Mouse (Mus musculus) lung, postnatal 0 days (tissue): ENCODE results near the gene Slc44a5. TPM values are rescaled to one million over a fixed set of nuclear protein-coding genes. Genes with fewer than 3 reads are reported as not detected.
"Not testable (repeated sequence)": the region's sequence is repeated elsewhere in the genome, so short reads cannot be mapped to it uniquely, and the experiment has no call there.

Experiments used
- ATAC-seq: fragments of 200-750 bp; cut with Nextera tagmentation; 2 replicates; pipeline ENCODE4 v1.8.0; 2017; ENCODE audit warnings: moderate library complexity
- DNase-seq: peaks from one replicate; pipeline ENCODE4 v3.0.0-alpha.2; 2016; ENCODE audit warnings: low spot score
- H3K27ac ChIP-seq: fragments of 300-500 bp; sonication (generic); 2 replicates; pipeline ENCODE4 v1.5.1; 2014; ENCODE audit warnings: antibody characterized with exemption, mild to moderate bottlenecking, low read length, mixed read lengths
- H3K27me3 ChIP-seq: fragments of 300-500 bp; sonication (generic); replicated peaks from 2 replicates; pipeline ENCODE4 v1.6.1; 2014; ENCODE audit warnings: low read length, mixed read lengths; ENCODE audit not compliant: insufficient read depth
- H3K36me3 ChIP-seq: fragments of 300-500 bp; sonication (generic); 2 replicates; pipeline ENCODE4 v1.6.1; 2014; ENCODE audit warnings: low read length, mixed read lengths; ENCODE audit not compliant: insufficient read depth
- H3K4me1 ChIP-seq: fragments of 300-500 bp; sonication (generic); 2 replicates; pipeline ENCODE4 v1.6.1; 2014; ENCODE audit warnings: antibody characterized with exemption, low read depth, low read length, mixed read lengths; ENCODE audit not compliant: insufficient read depth
- H3K4me2 ChIP-seq: fragments of 300-500 bp; sonication (generic); replicated peaks from 2 replicates; pipeline ENCODE4 v1.6.1; 2014; ENCODE audit warnings: low read depth, mild to moderate bottlenecking, low read length, moderate library complexity, mixed read lengths
- H3K4me3 ChIP-seq: fragments of 300-500 bp; sonication (generic); 2 replicates; pipeline ENCODE4 v1.5.1; 2014; ENCODE audit warnings: low read depth, low read length
- H3K9ac ChIP-seq: fragments of 300-500 bp; sonication (generic); replicated peaks from 2 replicates; pipeline ENCODE4 v1.6.1; 2014; ENCODE audit warnings: low read depth, mild to moderate bottlenecking
- H3K9me3 ChIP-seq: fragments of 300-500 bp; sonication (generic); 2 replicates; pipeline ENCODE4 v1.6.1; 2016; ENCODE audit warnings: low read length, mixed read lengths
- CTCF ChIP-seq: IDR thresholded peaks from 2 replicates; pipeline ENCODE4 v1.5.1; 2016; ENCODE audit warnings: antibody characterized with exemption, mild to moderate bottlenecking
- EP300 ChIP-seq: IDR thresholded peaks from 2 replicates; pipeline ENCODE4 v1.6.1; 2016; ENCODE audit warnings: antibody characterized with exemption, mild to moderate bottlenecking, control low read depth
- WGBS: fragments of 180-500 bp; shearing (Covaris S2); extraction: QIAGEN DNeasy Blood & Tissue Kit; methylation state at CpG from one replicate; pipeline ENCODE4 v1.1.7; 2014; 5-methylcytosine and 5-hydroxymethylcytosine counted together
- polyA plus RNA-seq: library from polyadenylated mRNA; unstranded; fragments of >200 nt; fragmentation: Nextera tagmentation; extraction: Ambion mirVana; gene quantifications from 2 replicates; pipeline ENCODE4 v1.2.1, GENCODE M21; 2015

Slc44a5 gene
- polyA plus RNA-seq, 1 experiment from 2014 or later = 0.20 TPM

- Histone ChIP-seq H3K4me1 (no peaks in the 10 kb centered on the region), H3K36me3 (no peaks in the 10 kb centered on the region), H3K27ac (no peak overlapping the region), H3K9ac (no peak overlapping the region), H3K4me2 (no peak overlapping the region), H3K9me3 (no peaks in the 10 kb centered on the region), H3K4me3 (no peak overlapping the region), H3K27me3 (no peaks in the 10 kb centered on the region)
- 55% methylated on average over 4 of the region's 4 CpGs for WGBS
- ATAC-seq (no peak), DNase-seq (no peak)
- TF ChIP-seq CTCF = no peak
- TF ChIP-seq EP300 = no peak
These were observed 249.5 kb downstream of the Slc44a5 start for GRCm38 (mm10) chr3:154222688-154223087.

GRCm38 (mm10) chr3:154226100-154226752, 253.0 kb downstream of the Slc44a5 start:
- H3K9me3 ChIP-seq = no peaks in the 10 kb centered on the region
- H3K27me3 ChIP-seq = no peaks in the 10 kb centered on the region
- H3K36me3 ChIP-seq = no peaks in the 10 kb centered on the region
- peak; percentile 67 for DNase-seq
- H3K4me1 ChIP-seq = no peaks in the 10 kb centered on the region
- H3K9ac ChIP-seq = no peak overlapping the region
- H3K4me3 ChIP-seq = no peak overlapping the region
- ATAC-seq = peak; percentile 40; the same call in 1 of the 2 replicates
- TF ChIP-seq EP300 (no peak), CTCF (peak; percentile 84)
- no peak overlapping the region for H3K4me2 ChIP-seq
- no peak overlapping the region for H3K27ac ChIP-seq
- WGBS = 48% methylated on average over 10 of the region's 10 CpGs

- Histone ChIP-seq H3K27ac (no peak overlapping the region), H3K4me2 (no peak overlapping the region), H3K4me3 (no peak overlapping the region), H3K36me3 (no peaks in the 10 kb centered on the region), H3K4me1 (no peaks in the 10 kb centered on the region), H3K27me3 (no peaks in the 10 kb centered on the region), H3K9me3 (no peaks in the 10 kb centered on the region), H3K9ac (no peak overlapping the region)
- DNase-seq (no peak), ATAC-seq (no peak)
- 55% methylated on average over 1 of the region's 1 CpGs for WGBS
- TF ChIP-seq EP300 (no peak), CTCF (no peak)
These were observed 271.7 kb downstream of the Slc44a5 start for GRCm38 (mm10) chr3:154244932-154245331.

- Histone ChIP-seq H3K9me3 (no peaks in the 10 kb centered on the region), H3K27me3 (no peaks in the 10 kb centered on the region), H3K4me1 (no peaks in the 10 kb centered on the region), H3K4me3 (no peak overlapping the region), H3K36me3 (no peaks in the 10 kb centered on the region), H3K9ac (no peak overlapping the region), H3K4me2 (no peak overlapping the region), H3K27ac (no peak overlapping the region)
- TF ChIP-seq EP300 (no peak), CTCF (no peak)
- ATAC-seq (no peak), DNase-seq (no peak)
- 77% methylated on average over 2 of the region's 2 CpGs for WGBS
These were observed 278.2 kb downstream of the Slc44a5 start for GRCm38 (mm10) chr3:154251486-154251885.

GRCm38 (mm10) chr3:154252219-154252618, 279.0 kb downstream of the Slc44a5 start:
- Histone ChIP-seq H3K4me3 (no peak overlapping the region), H3K27ac (no peak overlapping the region), H3K36me3 (no peaks in the 10 kb centered on the region), H3K4me1 (no peaks in the 10 kb centered on the region), H3K9ac (no peak overlapping the region), H3K27me3 (no peaks in the 10 kb centered on the region), H3K4me2 (no peak overlapping the region), H3K9me3 (no peaks in the 10 kb centered on the region)
- no peak for ATAC-seq
- WGBS = 57% methylated on average over 10 of the region's 10 CpGs
- no peak for TF ChIP-seq EP300
- no peak for TF ChIP-seq CTCF
- no peak for DNase-seq

- WGBS = 87% methylated on average over 2 of the region's 2 CpGs
- H3K27ac ChIP-seq, H3K4me1 ChIP-seq, H3K9me3 ChIP-seq, H3K4me3 ChIP-seq, H3K9ac ChIP-seq, ATAC-seq, H3K4me2 ChIP-seq, H3K36me3 ChIP-seq, H3K27me3 ChIP-seq, DNase-seq: not testable (repeated sequence)
These were observed 281.0 kb downstream of the Slc44a5 start for GRCm38 (mm10) chr3:154254187-154254586.

GRCm38 (mm10) chr3:154257312-154257711, 284.1 kb downstream of the Slc44a5 start:
- Histone ChIP-seq H3K4me1 (no peaks in the 10 kb centered on the region), H3K36me3 (no peaks in the 10 kb centered on the region), H3K27ac (no peak overlapping the region), H3K4me3 (no peak overlapping the region), H3K27me3 (no peaks in the 10 kb centered on the region), H3K4me2 (no peak overlapping the region), H3K9me3 (no peaks in the 10 kb centered on the region), H3K9ac (no peak overlapping the region)
- no peak for DNase-seq
- ATAC-seq = no peak
- TF ChIP-seq EP300 = no peak
- TF ChIP-seq CTCF = no peak
